Mouse (Mus musculus): ENCODE data around the gene Ptbp1.

GRCm38 (mm10) chr10:79819606-79820005 is 34.6 kb upstream of the Ptbp1 start:
- no peak for TF ChIP-seq CTCF (IDR thresholded peaks at IDR 0.05; ENCODE audit: low read depth)
- TF ChIP-seq EP300 (IDR thresholded peaks at IDR 0.05; ENCODE audit: low read depth): no peak
